Mouse (Mus musculus) adrenal gland, postnatal 14 days (tissue): ENCODE measurements around the gene Olfr974. TPM values are rescaled to one million over a fixed set of nuclear protein-coding genes. Genes with fewer than 3 reads are reported as not detected.
"Not testable (repeated sequence)": the region's sequence is repeated elsewhere in the genome, so short reads cannot be mapped to it uniquely, and the experiment has no call there.

Experiments used
- DNase-seq: peaks from one replicate; pipeline ENCODE4 v3.0.0; 2021; ENCODE audit warnings: mixed read lengths
- long read RNA-seq, 2 experiments: library from polyadenylated mRNA; stranded (forward); transcript quantifications; one replicate each; pipeline ENCODE4 v2.0.0; 2021
- total RNA-seq: library from RNA; stranded (reverse); gene quantifications from 2 replicates; pipeline ENCODE4 v1.2.3, GENCODE M21; 2021

Gene Olfr974
- total RNA-seq: not detected in 2 replicates
- long read RNA-seq, experiment 1: 0 reads
- long read RNA-seq, experiment 2: 0 reads

GRCm38 (mm10) chr9:39937201-39937600 lies at the start of gene Olfr974:
Olfr974 (plus strand) TSS chr9:39937501.
- DNase-seq: no peak

GRCm38 (mm10) chr9:39905106-39905505 lies 32.2 kb upstream of the Olfr974 start:
- DNase-seq: no peak

- DNase-seq: no peak
These were observed 30.3 kb upstream of the Olfr974 start, which contains the start of gene Olfr229 for GRCm38 (mm10) chr9:39907036-39907435. Olfr229 (plus strand) TSS chr9:39907336.

- DNase-seq: no peak
These were observed 27.4 kb upstream of the Olfr974 start for GRCm38 (mm10) chr9:39909939-39910338.

- DNase-seq: not testable (repeated sequence)
These were observed 9.1 kb upstream of the Olfr974 start for GRCm38 (mm10) chr9:39927975-39928836.

- not testable (repeated sequence) for DNase-seq
These were observed 8.5 kb upstream of the Olfr974 start for GRCm38 (mm10) chr9:39928837-39929236.

- DNase-seq: no peak
These were observed 14.6 kb downstream of the Olfr974 start, which contains the start of gene Olfr975 for GRCm38 (mm10) chr9:39951946-39952345. Olfr975 (minus strand) TSS chr9:39952046.

- DNase-seq: not testable (repeated sequence)
These were observed 23.7 kb downstream of the Olfr974 start, which contains the start of gene Olfr976 for GRCm38 (mm10) chr9:39961033-39961432. Olfr976 (minus strand) TSS chr9:39961133.

GRCm38 (mm10) chr9:39976581-39977145 lies 39.4 kb downstream of the Olfr974 start:
- not testable (repeated sequence) for DNase-seq

GRCm38 (mm10) chr9:39991813-39992212 lies 54.5 kb downstream of the Olfr974 start, which contains the start of gene Olfr978:
Olfr978 (plus strand) TSS chr9:39992113.
- DNase-seq: no peak

Other genes with a start within 250 kb of the Olfr974 start
- gene Olfr149, start 230.4 kb upstream of the Olfr974 start, total RNA-seq: not detected in 2 replicates
- not detected in 2 replicates for gene Olfr965, start 226.1 kb upstream of the Olfr974 start, total RNA-seq
- not detected in 2 replicates for gene Olfr150, start 206.5 kb upstream of the Olfr974 start, total RNA-seq
- not detected in 2 replicates for gene Olfr967, start 191.3 kb upstream of the Olfr974 start, total RNA-seq
- gene Olfr968, start 154.2 kb upstream of the Olfr974 start, total RNA-seq: not detected in 2 replicates
- gene Olfr969, start 146.6 kb upstream of the Olfr974 start, total RNA-seq: not detected in 2 replicates
- not detected in 2 replicates for gene Olfr970, start 128.6 kb upstream of the Olfr974 start, total RNA-seq
- not detected in 2 replicates for gene Olfr971, start 100.6 kb upstream of the Olfr974 start, total RNA-seq
- gene Olfr972, start 71.1 kb upstream of the Olfr974 start, total RNA-seq: not detected in 2 replicates
- gene Olfr229, start 30.2 kb upstream of the Olfr974 start, total RNA-seq: not detected in 2 replicates
- not detected in 2 replicates for gene Olfr975, start 14.5 kb downstream of the Olfr974 start, total RNA-seq
- gene Olfr976, start 23.6 kb downstream of the Olfr974 start, total RNA-seq: not detected in 2 replicates
- not detected in 2 replicates for gene Olfr978, start 54.6 kb downstream of the Olfr974 start, total RNA-seq
- not detected in 2 replicates for gene Olfr979, start 66.0 kb downstream of the Olfr974 start, total RNA-seq
- gene Olfr980, start 72.1 kb downstream of the Olfr974 start, total RNA-seq: not detected in 2 replicates
- gene Olfr981, start 84.0 kb downstream of the Olfr974 start, total RNA-seq: not detected in 2 replicates
- not detected in 2 replicates for gene Olfr982, start 136.3 kb downstream of the Olfr974 start, total RNA-seq
- not detected in 2 replicates for gene Olfr983, start 156.1 kb downstream of the Olfr974 start, total RNA-seq
- gene Olfr984, start 176.7 kb downstream of the Olfr974 start, total RNA-seq: not detected in 2 replicates
- gene Olfr985, start 192.7 kb downstream of the Olfr974 start, total RNA-seq: not detected in 2 replicates
- gene Tmem225, start 210.6 kb downstream of the Olfr974 start, total RNA-seq: not detected in 2 replicates
- not detected in 2 replicates for gene Olfr986, start 243.4 kb downstream of the Olfr974 start, total RNA-seq